ENCODE assay signal across 25 mouse cellular contexts in the genomic region with DNA sequence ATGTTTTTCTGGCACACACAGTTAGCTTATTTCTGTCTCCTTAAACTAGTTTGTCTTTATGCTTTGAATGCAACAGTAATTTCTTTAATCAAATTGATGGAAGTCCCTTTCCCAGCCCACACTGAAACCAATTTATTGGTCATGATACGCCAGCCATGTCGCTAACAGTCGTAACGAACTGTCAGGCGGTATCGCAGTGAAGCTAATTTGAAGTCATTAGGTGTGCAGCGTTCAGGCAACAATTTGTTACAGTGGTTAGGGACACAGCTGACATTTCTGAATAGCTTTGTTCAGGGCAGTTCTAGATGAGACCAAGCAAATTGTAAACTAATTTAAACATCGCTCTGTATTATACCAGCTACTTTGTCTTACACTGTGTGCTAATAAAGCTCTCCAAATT.
"Had no signal": no experiment of that assay in that cellular context is flagged by ENCODE, and none has a peak within 500 bp of the region (broad histone marks: within the 10 kb centered on the region; RNA-seq: fewer than 3 reads in every experiment).

No protein-coding gene starts in this region.

- H3K4me2 ChIP-seq: heart, embryonic 11.5 days; heart, embryonic 13.5 days; heart, embryonic 15.5 days; hindbrain, embryonic 15.5 days; limb, embryonic 12.5 days; liver, embryonic 11.5 days; liver, embryonic 13.5 days; liver, embryonic 15.5 days had no signal

- H3K27me3 ChIP-seq: heart, embryonic 13.5 days; heart, embryonic 15.5 days; hindbrain, embryonic 15.5 days; liver, embryonic 13.5 days; liver, embryonic 15.5 days had no signal

- H3K27ac ChIP-seq: gastrocnemius, adult 2 months; heart, embryonic 13.5 days; heart, embryonic 15.5 days; hindbrain, embryonic 15.5 days; hindbrain, postnatal 0 days; layer of hippocampus, adult 2 months; left cerebral cortex, adult 2 months; limb, embryonic 10.5 days; limb, embryonic 12.5 days; liver, embryonic 13.5 days; liver, embryonic 15.5 days had no signal

- H3K36me3 ChIP-seq: heart, embryonic 15.5 days; hindbrain, embryonic 15.5 days; limb, embryonic 10.5 days; limb, embryonic 12.5 days; liver, embryonic 13.5 days; liver, embryonic 15.5 days had no signal

- H3K4me3 ChIP-seq: gastrocnemius, adult 2 months; heart, embryonic 13.5 days; heart, embryonic 15.5 days; hindbrain, embryonic 15.5 days; layer of hippocampus, adult 2 months; left cerebral cortex, adult 2 months; limb, embryonic 10.5 days; limb, embryonic 12.5 days; liver, embryonic 13.5 days; liver, embryonic 15.5 days had no signal

- H3K9me3 ChIP-seq: heart, embryonic 13.5 days; heart, embryonic 15.5 days; hindbrain, embryonic 15.5 days; limb, embryonic 10.5 days; limb, embryonic 12.5 days; liver, embryonic 13.5 days; liver, embryonic 15.5 days had no signal

- DNase-seq: gastrocnemius, adult 2 months; gastrocnemius, postnatal 14 days; gastrocnemius, postnatal 36 days; heart, adult 18-20 months; heart, postnatal 14 days; heart, postnatal 36 days; kidney, adult 18-20 months; kidney, adult 8-10 months; kidney, postnatal 10 days; kidney, postnatal 25 days; kidney, postnatal 4 days; liver; liver, embryonic 13.5 days had no signal

- H3K9ac ChIP-seq: heart, embryonic 13.5 days; heart, embryonic 15.5 days; hindbrain, embryonic 15.5 days; limb, embryonic 12.5 days; liver, embryonic 13.5 days; liver, embryonic 15.5 days had no signal

- ATAC-seq: hindbrain, postnatal 0 days; intestine, embryonic 16.5 days had no signal
